Mouse (Mus musculus) frontal cortex, postnatal 10 days (tissue): ENCODE measurements around the gene Gdi2.

Source experiments
- DNase-seq, 2 experiments: peaks; one replicate each; pipeline ENCODE4 v3.0.0; 2022; ENCODE audit warnings: low spot score in 2 of 2, mixed read lengths in 1 of 2

Gdi2 gene

DNA sequence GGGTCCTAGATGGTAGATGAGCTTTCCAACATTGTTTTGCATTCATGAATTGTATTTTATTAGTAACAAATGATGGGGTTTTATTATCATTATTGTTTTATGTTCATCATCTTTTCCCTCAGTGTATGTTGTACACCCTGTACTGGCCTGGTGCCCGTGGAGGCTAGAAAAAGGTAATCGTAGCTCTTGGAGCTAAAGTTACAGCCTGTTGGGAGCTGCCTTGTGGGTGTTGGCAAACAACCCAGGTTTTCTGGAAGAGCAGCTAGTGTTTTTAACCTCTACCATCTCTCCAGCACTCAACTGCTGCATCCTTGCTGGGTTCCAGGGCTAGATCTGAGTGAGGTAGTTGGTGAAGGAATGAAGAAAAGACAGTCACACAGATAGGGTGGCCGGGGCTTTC, 9.5 kb downstream of the Gdi2 start:
- DNase-seq = no peak

DNA sequence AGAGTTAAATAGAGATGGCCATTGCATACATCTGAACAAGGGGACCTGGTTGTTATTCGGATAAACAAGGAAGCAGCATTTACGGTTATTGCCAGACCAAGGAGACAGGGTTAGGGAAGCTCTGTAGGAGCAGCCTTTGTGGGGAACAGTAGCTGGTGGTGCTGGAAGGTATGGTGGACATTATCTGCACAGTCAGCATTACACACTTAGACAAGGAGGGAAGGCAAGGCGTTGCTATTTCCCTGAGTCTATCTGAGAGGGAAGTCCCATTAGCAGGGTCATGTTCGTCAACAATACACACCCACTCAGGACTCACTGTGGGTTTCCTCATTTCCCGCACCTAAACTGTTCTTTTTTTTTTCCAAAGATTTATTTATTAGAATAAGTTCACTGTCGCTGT, 10.0 kb downstream of the Gdi2 start:
- DNase-seq = no peak

DNA sequence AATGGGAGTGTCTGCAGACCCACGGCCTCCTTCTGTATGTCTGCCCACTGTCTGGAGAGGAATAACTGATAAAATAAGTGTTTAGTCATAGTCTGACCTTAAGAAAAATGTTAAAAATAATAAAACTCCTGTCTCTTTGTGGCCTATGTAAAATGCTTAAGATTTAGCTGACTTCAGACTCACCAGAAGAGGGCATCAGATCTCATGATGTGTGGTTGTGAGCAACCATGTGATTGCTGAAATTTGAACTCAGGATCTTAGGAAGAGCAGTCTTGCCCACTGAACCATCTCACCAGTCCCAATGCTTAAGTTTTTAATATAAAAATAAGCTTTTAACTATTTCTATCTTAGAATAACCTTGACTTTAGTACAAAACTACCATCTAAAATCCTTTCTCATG, 25.3 kb downstream of the Gdi2 start:
- no peak for DNase-seq

DNA sequence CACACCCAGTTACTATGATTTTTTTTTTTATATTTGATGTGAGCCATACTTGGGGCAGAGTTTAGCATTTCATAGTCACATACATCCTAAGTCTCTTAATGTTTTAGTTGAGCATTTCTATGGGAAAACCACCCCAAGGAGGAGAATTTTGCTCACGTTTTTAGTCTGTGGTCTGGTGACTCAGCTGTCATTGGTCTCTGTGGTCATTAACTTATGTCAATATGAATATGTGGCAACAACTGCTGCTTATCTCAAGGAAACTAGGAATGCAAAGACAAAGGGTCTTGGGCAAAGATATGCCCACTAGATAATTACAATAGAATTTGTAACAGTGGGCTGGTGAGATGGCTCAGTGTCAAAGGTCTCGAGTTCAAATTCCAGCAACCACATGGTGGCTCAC, 26.1 kb downstream of the Gdi2 start:
- no peak for DNase-seq

DNA sequence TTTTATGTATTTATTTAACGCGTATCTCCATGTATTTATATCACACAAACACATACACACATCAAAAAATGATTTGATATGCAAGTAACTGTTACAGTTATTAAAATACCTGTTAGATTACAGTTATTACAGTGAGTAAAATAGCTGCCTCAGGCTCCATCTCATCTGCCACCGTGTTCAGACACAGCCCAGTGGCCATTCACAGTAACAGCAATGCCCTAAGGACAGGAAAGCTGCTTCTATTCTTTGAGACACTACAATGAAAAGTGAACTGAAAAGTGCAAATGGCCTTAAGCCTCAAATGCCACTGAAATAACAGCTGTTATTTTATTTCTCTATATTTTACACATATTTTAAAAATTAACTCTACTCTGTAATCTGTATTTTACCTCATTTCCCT, 52.9 kb downstream of the Gdi2 start:
- no peak for DNase-seq

DNA sequence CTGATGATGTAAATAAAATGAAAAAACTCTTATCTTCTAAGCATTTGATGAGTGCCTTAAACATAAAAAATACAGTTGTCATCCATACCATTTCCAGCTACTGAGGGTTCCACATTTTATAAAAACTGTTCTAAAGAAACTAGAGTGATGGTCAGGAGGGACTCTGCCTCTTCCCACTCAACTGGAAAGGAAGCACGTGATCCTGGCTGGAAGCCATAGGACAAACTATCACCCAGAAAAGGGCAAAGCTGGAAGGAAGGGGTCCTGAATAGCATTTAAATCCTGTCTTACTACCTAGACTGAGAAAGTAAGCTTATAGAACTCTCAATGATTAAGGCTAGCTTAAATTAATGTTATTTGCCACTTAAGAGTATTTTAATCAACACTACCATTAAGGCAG, 56.4 kb downstream of the Gdi2 start:
- DNase-seq = no peak

DNA sequence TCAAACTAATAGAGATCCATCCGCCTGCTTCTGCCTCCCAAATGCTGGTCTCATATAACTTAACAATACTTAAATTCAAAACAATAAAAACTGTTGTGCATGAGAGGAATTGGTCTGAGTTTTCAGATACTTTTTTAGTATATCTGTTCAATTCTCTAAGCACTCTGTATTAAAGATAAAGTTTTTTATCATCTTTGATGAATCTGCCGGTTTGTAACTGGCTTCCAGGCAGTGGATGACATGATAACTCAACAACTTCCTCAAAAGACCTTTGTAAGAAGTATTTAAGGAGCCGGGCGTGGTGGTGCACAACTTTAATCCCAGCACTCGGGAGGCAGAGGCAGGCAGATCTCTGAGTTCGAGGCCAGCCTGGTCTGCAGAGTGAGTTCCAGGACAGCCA, 58.4 kb downstream of the Gdi2 start:
- DNase-seq = no peak

DNA sequence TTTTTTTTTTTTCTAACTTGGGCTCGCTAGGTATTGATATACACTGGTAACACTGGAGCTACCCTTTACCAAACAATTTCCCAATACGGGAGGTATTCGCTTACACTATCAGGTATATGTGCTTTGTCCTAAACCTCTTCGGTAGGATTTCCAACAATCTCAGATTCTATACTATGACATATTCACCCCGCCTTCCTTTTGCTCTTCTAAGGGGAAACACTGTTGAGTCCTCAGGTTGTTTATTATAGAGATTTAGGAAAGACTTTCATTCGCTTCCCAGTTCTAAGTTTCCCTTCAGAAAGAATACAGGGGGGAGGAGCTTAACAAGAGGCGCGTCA, 71.9 kb downstream of the Gdi2 start:
- no peak for DNase-seq

DNA sequence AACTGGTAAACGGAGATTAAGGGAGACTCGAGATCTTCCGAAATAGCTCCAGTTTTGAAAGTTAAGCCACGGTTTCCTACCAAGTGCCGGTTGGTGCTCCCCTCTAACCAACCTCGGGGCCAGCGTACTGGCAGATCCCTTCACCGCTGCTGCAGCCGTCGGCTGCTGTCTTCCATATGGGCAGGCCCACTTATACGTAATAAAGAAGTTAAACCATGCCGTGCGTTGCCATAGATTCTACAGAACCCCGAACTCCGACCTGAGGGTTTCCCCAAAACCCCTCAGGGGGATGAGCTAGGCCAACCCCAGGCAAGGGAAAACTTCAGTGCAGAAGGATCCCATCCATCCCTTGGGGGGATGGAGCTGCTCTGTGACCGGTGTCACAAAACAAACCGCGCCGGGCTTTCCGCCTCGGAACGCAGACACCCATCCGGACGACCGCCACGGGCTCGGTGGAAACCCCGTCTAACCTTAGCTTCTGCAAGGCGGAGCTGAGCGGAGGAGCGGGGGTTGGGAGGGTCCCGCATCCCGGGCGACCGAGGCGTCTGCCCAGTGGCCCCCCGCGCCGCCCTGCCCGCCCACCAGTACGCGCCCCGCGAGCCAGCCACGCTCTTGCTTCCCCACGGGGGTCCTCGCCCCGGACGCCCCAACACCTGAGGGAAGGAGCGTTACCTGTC, 72.4 kb downstream of the Gdi2 start:
- peak in 1 of 2 experiments; percentile 13 for DNase-seq

DNA sequence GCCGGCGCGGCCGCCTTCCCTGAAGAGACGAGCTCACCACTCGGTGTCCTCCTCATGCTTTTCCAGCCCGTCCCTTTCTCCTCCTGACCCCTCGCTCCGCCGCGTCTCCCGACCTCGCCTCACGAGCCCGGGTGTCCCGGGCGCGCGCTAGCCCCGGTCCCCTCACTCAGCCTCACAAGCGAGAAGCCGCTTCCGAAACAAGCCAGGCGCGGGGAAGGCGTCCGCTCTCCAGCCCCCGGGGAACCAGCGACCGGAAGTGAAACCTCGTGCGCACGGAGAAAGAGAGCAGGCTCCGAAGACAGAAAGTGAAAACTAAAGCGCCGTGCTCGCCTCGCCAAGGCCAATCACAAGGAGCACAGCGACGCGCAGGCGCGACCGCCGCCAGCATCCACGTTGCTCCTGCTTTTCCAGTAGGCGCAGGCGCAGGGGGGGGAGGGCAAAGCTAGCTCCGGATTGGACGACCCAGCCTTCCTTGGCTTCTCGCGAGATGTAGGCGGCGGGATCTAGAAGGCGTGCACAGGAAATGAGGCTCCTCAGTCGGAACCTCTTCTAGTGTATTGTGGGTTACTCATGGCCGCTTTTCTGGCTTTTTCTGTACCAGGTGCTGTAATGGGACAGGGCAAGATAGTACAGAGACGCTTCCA, 73.1 kb downstream of the Gdi2 start, which contains the start of gene Fam208b:
Gene Fam208b (minus strand): TSS at position 314 of the 644 bp plus-strand sequence.
- DNase-seq = peak; percentile 99
